Mouse (Mus musculus): Measurements from ENCODE around the gene Zfp607a. TPM values are rescaled to one million over a fixed set of nuclear protein-coding genes. Genes with fewer than 3 reads are reported as not detected.
A peak's percentile ranks its signal among the peaks of the same experiment; 100 is the strongest.
"Not testable (repeated sequence)": the region's sequence is repeated elsewhere in the genome, so short reads cannot be mapped to it uniquely, and the experiment has no call there.

Gene Zfp607a
- polyA plus RNA-seq, 1 experiment from 2014 or later, result 1.1 TPM

- not testable (repeated sequence) for H3K27ac ChIP-seq (replicated peaks); H3K9me3 ChIP-seq (replicated peaks); H3K9ac ChIP-seq (replicated peaks); ATAC-seq (ENCODE audit: low FRiP score); H3K4me3 ChIP-seq (replicated peaks); H3K36me3 ChIP-seq; H3K27me3 ChIP-seq (replicated peaks); H3K4me2 ChIP-seq
- 86% methylated on average over 5 of the region's 5 CpGs for WGBS
- H3K4me1 ChIP-seq, result peaks cover 17% of the 10 kb centered on the region
Measured at GRCm38 (mm10) chr7:27862578-27862977, 5.3 kb downstream of the Zfp607a start.

DNA sequence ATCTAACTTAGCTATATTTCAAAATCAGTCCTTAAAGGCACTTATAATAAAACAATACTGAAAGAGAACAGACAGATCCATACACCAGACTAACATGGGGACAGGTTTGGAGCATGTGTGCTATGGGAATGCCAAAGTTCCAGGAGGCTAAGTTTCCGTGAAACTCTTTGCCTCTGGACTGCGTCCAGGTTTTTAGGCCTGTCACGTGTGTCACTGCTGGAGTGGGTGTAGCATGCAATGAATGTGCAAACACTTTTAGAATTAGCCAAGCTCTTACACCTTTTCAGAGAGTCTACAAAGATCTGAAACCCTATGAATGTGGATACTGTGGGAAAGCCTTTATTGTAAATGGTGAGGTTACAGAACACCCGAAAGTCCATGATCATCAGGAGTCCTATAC, 24.4 kb downstream of the Zfp607a start:
- Histone ChIP-seq H3K4me2 (no peak overlapping the region), H3K27me3 (replicated peaks) (no peaks in the 10 kb centered on the region), H3K4me1 (no peaks in the 10 kb centered on the region), H3K4me3 (replicated peaks) (no peak overlapping the region), H3K27ac (replicated peaks) (no peak overlapping the region), H3K9me3 (replicated peaks) (peaks cover 19% of the 10 kb centered on the region), H3K36me3 (peaks cover 38% of the 10 kb centered on the region), H3K9ac (replicated peaks) (no peak overlapping the region)
- 97% methylated on average over 4 of the region's 4 CpGs for WGBS
- ATAC-seq (ENCODE audit: low FRiP score), result no peak

- Histone ChIP-seq H3K36me3 (peaks cover 6% of the 10 kb centered on the region), H3K4me1 (no peaks in the 10 kb centered on the region), H3K27ac (replicated peaks) (no peak overlapping the region), H3K9ac (replicated peaks) (no peak overlapping the region), H3K4me2 (no peak overlapping the region), H3K4me3 (replicated peaks) (no peak overlapping the region), H3K9me3 (replicated peaks) (no peaks in the 10 kb centered on the region; the same call in 1 of the 2 replicates), H3K27me3 (replicated peaks) (no peaks in the 10 kb centered on the region)
- ATAC-seq (ENCODE audit: low FRiP score), result no peak
- 93% methylated on average over 4 of the region's 4 CpGs for WGBS
Measured at GRCm38 (mm10) chr7:27900601-27901000, 43.3 kb downstream of the Zfp607a start.

- Histone ChIP-seq H3K9me3 (replicated peaks) (no peaks in the 10 kb centered on the region; the same call in 1 of the 2 replicates), H3K27me3 (replicated peaks) (no peaks in the 10 kb centered on the region), H3K9ac (replicated peaks) (no peak overlapping the region), H3K27ac (replicated peaks) (no peak overlapping the region), H3K4me3 (replicated peaks) (no peak overlapping the region), H3K4me2 (no peak overlapping the region), H3K4me1 (no peaks in the 10 kb centered on the region), H3K36me3 (peaks cover 38% of the 10 kb centered on the region)
- ATAC-seq (ENCODE audit: low FRiP score), result no peak
- WGBS, result 82% methylated on average over 11 of the region's 11 CpGs
Measured at GRCm38 (mm10) chr7:27905061-27905848, 47.9 kb downstream of the Zfp607a start.

GRCm38 (mm10) chr7:27910952-27911351, 53.6 kb downstream of the Zfp607a start:
- H3K27me3 ChIP-seq (replicated peaks); H3K4me2 ChIP-seq; ATAC-seq (ENCODE audit: low FRiP score); H3K9me3 ChIP-seq (replicated peaks); H3K4me1 ChIP-seq; H3K9ac ChIP-seq (replicated peaks); H3K4me3 ChIP-seq (replicated peaks); H3K27ac ChIP-seq (replicated peaks): not testable (repeated sequence)
- 59% methylated on average over 4 of the region's 4 CpGs for WGBS
- H3K36me3 ChIP-seq, result peaks cover 63% of the 10 kb centered on the region

GRCm38 (mm10) chr7:27927041-27927440, 69.7 kb downstream of the Zfp607a start:
- H3K27ac ChIP-seq (replicated peaks); H3K9ac ChIP-seq (replicated peaks); ATAC-seq (ENCODE audit: low FRiP score); H3K27me3 ChIP-seq (replicated peaks); H3K9me3 ChIP-seq (replicated peaks); H3K4me2 ChIP-seq; H3K4me3 ChIP-seq (replicated peaks): not testable (repeated sequence)
- Histone ChIP-seq H3K36me3 (peaks cover 25% of the 10 kb centered on the region), H3K4me1 (peaks cover 13% of the 10 kb centered on the region)
- 52% methylated on average over 4 of the region's 4 CpGs for WGBS

GRCm38 (mm10) chr7:27928818-27929695, 71.7 kb downstream of the Zfp607a start, which contains the start of gene Zfp974:
Gene Zfp974 (minus strand): TSS chr7:27929460.
- H3K27ac ChIP-seq (replicated peaks), result peak within 1 kb of the TSS; percentile 74
- H3K36me3 ChIP-seq, result peaks cover 13% of the 10 kb centered on the region
- peak within 1 kb of the TSS; percentile 79 for H3K4me2 ChIP-seq
- peak; percentile 89 for ATAC-seq (ENCODE audit: low FRiP score)
- no peaks in the 10 kb centered on the region for H3K9me3 ChIP-seq (replicated peaks)
- H3K4me3 ChIP-seq (replicated peaks), result peak within 1 kb of the TSS; percentile 59
- H3K9ac ChIP-seq (replicated peaks), result peak within 1 kb of the TSS; percentile 70
- 4% methylated on average over 40 of the region's 40 CpGs for whole genome bisulfite sequencing
- H3K27me3 ChIP-seq (replicated peaks), result no peaks in the 10 kb centered on the region
- H3K4me1 ChIP-seq, result peaks cover 13% of the 10 kb centered on the region

Other genes starting within 250 kb of the Zfp607a start
- 78.0 and 99.5 TPM in 2 replicates for gene Ttc9b, start 203.6 kb upstream of the Zfp607a start, polyA plus RNA-seq (2015; fragmentation: Nextera tagmentation; extraction: Ambion mirVana)
- gene Map3k10, start 182.9 kb upstream of the Zfp607a start, polyA plus RNA-seq (2015; fragmentation: Nextera tagmentation; extraction: Ambion mirVana), result 15.3 and 21.0 TPM in 2 replicates
- gene Zfp607b, start 168.2 kb upstream of the Zfp607a start, polyA plus RNA-seq (2015; fragmentation: Nextera tagmentation; extraction: Ambion mirVana), result 10.1 and 10.7 TPM in 2 replicates
- gene Zfp60, start 126.1 kb upstream of the Zfp607a start, polyA plus RNA-seq (2015; fragmentation: Nextera tagmentation; extraction: Ambion mirVana), result 81.5 and 89.4 TPM in 2 replicates
- gene Zfp626, start 50.3 kb upstream of the Zfp607a start, polyA plus RNA-seq (2015; fragmentation: Nextera tagmentation; extraction: Ambion mirVana), result 2.0 and 2.1 TPM in 2 replicates
- 9.0 and 9.7 TPM in 2 replicates for gene Zfp59, start 18.9 kb upstream of the Zfp607a start, polyA plus RNA-seq (2015; fragmentation: Nextera tagmentation; extraction: Ambion mirVana)
- gene Zfp974, start 71.9 kb downstream of the Zfp607a start, polyA plus RNA-seq (2015; fragmentation: Nextera tagmentation; extraction: Ambion mirVana), result 11.3 and 12.4 TPM in 2 replicates
- 31.5 and 33.0 TPM in 2 replicates for gene Zfp780b, start 121.6 kb downstream of the Zfp607a start, polyA plus RNA-seq (2015; fragmentation: Nextera tagmentation; extraction: Ambion mirVana)
- gene Zfp850, start 156.6 kb downstream of the Zfp607a start, polyA plus RNA-seq (2015; fragmentation: Nextera tagmentation; extraction: Ambion mirVana), result 4.5 and 5.1 TPM in 2 replicates
- gene Psmc4, start 192.6 kb downstream of the Zfp607a start, polyA plus RNA-seq (2015; fragmentation: Nextera tagmentation; extraction: Ambion mirVana), result 275 and 280 TPM in 2 replicates
- gene Fcgbp, start 213.7 kb downstream of the Zfp607a start, polyA plus RNA-seq (2015; fragmentation: Nextera tagmentation; extraction: Ambion mirVana), result 0.75 and 3.0 TPM in 2 replicates

All from neural tube, embryonic 15.5 days (tissue).